13 mouse cellular contexts compared by ENCODE assay signal in the genomic region with DNA sequence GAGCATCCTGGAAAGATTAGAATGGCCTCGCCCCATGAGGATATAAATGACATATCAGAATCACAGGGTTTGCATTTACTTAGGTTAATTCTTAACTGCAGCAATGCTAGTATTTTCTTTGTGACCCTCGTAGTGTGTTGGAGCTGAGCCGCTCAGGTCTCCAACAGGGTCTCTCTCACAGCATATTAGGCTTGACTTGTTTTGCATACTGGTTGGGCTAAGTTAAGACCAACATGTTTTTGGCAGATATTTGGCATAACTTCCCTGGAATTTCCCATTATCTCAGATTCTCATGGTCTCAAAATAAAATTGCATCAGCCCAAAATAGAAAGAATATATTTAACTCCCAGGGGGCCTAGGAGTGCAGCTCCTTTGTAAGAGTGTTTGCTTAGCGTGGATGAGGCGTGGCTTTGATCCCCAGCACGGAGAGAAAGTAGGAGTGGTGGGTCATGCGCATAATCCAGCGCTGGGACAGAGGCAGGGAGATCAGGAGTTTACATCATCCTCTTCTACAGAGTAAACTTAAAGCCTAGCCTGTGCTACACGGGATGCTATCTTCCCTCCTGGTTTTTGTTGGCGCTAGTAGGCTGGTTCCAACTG. TPM values are rescaled to one million over a fixed set of nuclear protein-coding genes. Genes with fewer than 3 reads are reported as not detected.
A peak's percentile ranks its signal among the peaks of the same experiment; 100 is the strongest.
DNase-seq lines count a peak whose midpoint lies in the region; ATAC-seq and TF ChIP-seq lines count a peak whose summit lies in the region.
"Had no signal": no experiment of that assay in that cellular context is flagged by ENCODE, and none has a peak within 500 bp of the region (broad histone marks: within the 10 kb centered on the region; RNA-seq: fewer than 3 reads in every experiment).

No protein-coding gene starts in this region.

- no peak overlapping the region for H3K9ac ChIP-seq in lung, embryonic 14.5 days
- no peak overlapping the region for H3K9ac ChIP-seq in embryonic facial prominence, embryonic 15.5 days
- no peak overlapping the region for H3K9ac ChIP-seq in liver, embryonic 11.5 days (ENCODE audit: low read depth, low read length)
- H3K9ac ChIP-seq: forebrain, embryonic 12.5 days had no signal

- H3K9me3 ChIP-seq in lung, embryonic 14.5 days (ENCODE audit: low read depth, low read length), result no peaks in the 10 kb centered on the region
- no peaks in the 10 kb centered on the region for H3K9me3 ChIP-seq in embryonic facial prominence, embryonic 15.5 days (replicated peaks)
- H3K9me3 ChIP-seq in limb, embryonic 10.5 days (replicated peaks), result no peaks in the 10 kb centered on the region
- H3K9me3 ChIP-seq in liver, embryonic 11.5 days (ENCODE audit: control insufficient read depth, low read length), result no peaks in the 10 kb centered on the region
- H3K9me3 ChIP-seq: forebrain, embryonic 12.5 days had no signal

- H3K4me3 ChIP-seq in lung, embryonic 14.5 days (ENCODE audit: low read depth, low read length), result no peak overlapping the region
- H3K4me3 ChIP-seq in lung, adult 2 months (replicated peaks; ENCODE audit: extremely low read depth, low read depth, low read length), result no peak overlapping the region
- H3K4me3 ChIP-seq in embryonic facial prominence, embryonic 15.5 days (replicated peaks), result no peak overlapping the region
- no peak overlapping the region for H3K4me3 ChIP-seq in limb, embryonic 10.5 days
- no peak overlapping the region for H3K4me3 ChIP-seq in liver, embryonic 11.5 days (ENCODE audit: low read depth, low read length)
- H3K4me3 ChIP-seq: forebrain, embryonic 12.5 days had no signal

- peak overlapping the region; percentile 63; the same call in 1 of the 2 replicates for H3K27ac ChIP-seq in lung, embryonic 14.5 days (ENCODE audit: low read depth)
- H3K27ac ChIP-seq in embryonic facial prominence, embryonic 15.5 days (replicated peaks), result peak overlapping the region; percentile 30; the same call in 1 of the 2 replicates
- H3K27ac ChIP-seq in limb, embryonic 10.5 days, result no peak overlapping the region
- no peak overlapping the region for H3K27ac ChIP-seq in liver, embryonic 11.5 days (ENCODE audit: low read depth, low read length)
- H3K27ac ChIP-seq: forebrain, embryonic 12.5 days had no signal

- no peak overlapping the region for H3K4me2 ChIP-seq in lung, embryonic 14.5 days
- H3K4me2 ChIP-seq in embryonic facial prominence, embryonic 15.5 days (replicated peaks), result no peak overlapping the region
- no peak overlapping the region for H3K4me2 ChIP-seq in liver, embryonic 11.5 days
- H3K4me2 ChIP-seq: forebrain, embryonic 12.5 days had no signal

- no peaks in the 10 kb centered on the region for H3K36me3 ChIP-seq in lung, embryonic 14.5 days (ENCODE audit: insufficient read depth)
- H3K36me3 ChIP-seq in embryonic facial prominence, embryonic 15.5 days, result no peaks in the 10 kb centered on the region
- H3K36me3 ChIP-seq in limb, embryonic 10.5 days, result no peaks in the 10 kb centered on the region
- no peaks in the 10 kb centered on the region for H3K36me3 ChIP-seq in liver, embryonic 11.5 days (ENCODE audit: control insufficient read depth, insufficient read depth, low read length)
- H3K36me3 ChIP-seq: forebrain, embryonic 12.5 days had no signal

- H3K27me3 ChIP-seq in lung, embryonic 14.5 days (ENCODE audit: insufficient read depth, low read length), result no peaks in the 10 kb centered on the region
- H3K27me3 ChIP-seq in embryonic facial prominence, embryonic 15.5 days, result no peaks in the 10 kb centered on the region
- H3K27me3 ChIP-seq in limb, embryonic 10.5 days (ENCODE audit: low read depth, poor library complexity, severe bottlenecking), result no peaks in the 10 kb centered on the region
- no peaks in the 10 kb centered on the region; the same call in 1 of the 2 replicates for H3K27me3 ChIP-seq in liver, embryonic 11.5 days (replicated peaks; ENCODE audit: control insufficient read depth, insufficient read depth, low read length)
- H3K27me3 ChIP-seq: forebrain, embryonic 12.5 days had no signal

- 0 out of 2 replicates have a peak, but pooled peaks cover 4% of the 10 kb centered on the region for H3K4me1 ChIP-seq in lung, embryonic 14.5 days (ENCODE audit: insufficient read depth)
- H3K4me1 ChIP-seq in lung, adult 2 months (ENCODE audit: control insufficient read depth, insufficient read depth, low read length), result no peaks in the 10 kb centered on the region; the same call in 1 of the 2 replicates
- peaks cover 7% of the 10 kb centered on the region; the same call in 1 of the 2 replicates for H3K4me1 ChIP-seq in embryonic facial prominence, embryonic 15.5 days
- no peaks in the 10 kb centered on the region for H3K4me1 ChIP-seq in limb, embryonic 10.5 days
- H3K4me1 ChIP-seq in liver, embryonic 11.5 days (replicated peaks; ENCODE audit: control insufficient read depth, insufficient read depth, low read length), result no peaks in the 10 kb centered on the region
- H3K4me1 ChIP-seq: forebrain, embryonic 12.5 days had no signal

- no peak for TF ChIP-seq CTCF in lung, embryonic 14.5 days (IDR thresholded peaks at IDR 0.05; ENCODE audit: low read depth)
- no peak for TF ChIP-seq CTCF in lung, adult 2 months (IDR thresholded peaks at IDR 0.05; ENCODE audit: insufficient read depth, low read length)

- peak; percentile 90 for ATAC-seq in lung, embryonic 14.5 days (ENCODE audit: insufficient read depth)
- ATAC-seq in embryonic facial prominence, embryonic 15.5 days (ENCODE audit: insufficient number of reproducible peaks, low FRiP score, low TSS enrichment, low read depth), result no peak
- no peak for ATAC-seq in liver, embryonic 11.5 days (replicated peaks; ENCODE audit: low FRiP score)
- ATAC-seq in frontal cortex, adult (ENCODE audit: low TSS enrichment), result no peak
- ATAC-seq: intestine, postnatal 0 days had no signal

- 28% methylated on average over 10 of the region's 10 CpGs for WGBS in lung, embryonic 14.5 days
- 40% methylated on average over 10 of the region's 10 CpGs for WGBS in lung, adult 2 months
- 58% methylated on average over 10 of the region's 10 CpGs for WGBS in embryonic facial prominence, embryonic 15.5 days
- whole genome bisulfite sequencing in limb, embryonic 10.5 days, result 71% methylated on average over 10 of the region's 10 CpGs
- WGBS in liver, embryonic 11.5 days, result 59% methylated on average over 10 of the region's 10 CpGs

- intact Hi-C loops in heart, postnatal 25 days (cut with DNase I), result no loop called here

- peak; percentile 18 to 50 for DNase-seq in heart, adult 18-20 months
- no peak for DNase-seq in heart, postnatal 25 days (ENCODE audit: low spot score)
- DNase-seq in lung, embryonic 14.5 days, result peak; percentile 81
- DNase-seq in lung, adult 2 months, result no peak
- peak; percentile 4 for DNase-seq in limb, embryonic 10.5 days (ENCODE audit: low spot score)
- DNase-seq in liver, embryonic 11.5 days (ENCODE audit: low spot score), result no peak
- DNase-seq: cerebellum, adult 8-10 months; layer of hippocampus, postnatal 36 days; right cerebral cortex, postnatal 14 days had no signal

- TF ChIP-seq POLR2A in lung, adult 2 months (IDR thresholded peaks at IDR 0.05; ENCODE audit: borderline replicate concordance, extremely low read depth, low read depth, low read length), result no peak

RNA-seq across cellular contexts. Expression of gene Hnrnpk, which starts 20.0 kb away (rescaled TPM):
- total RNA-seq in heart, adult 18-20 months (2021), result 100 to 1,000 TPM; 412 to 432 TPM
- 100 to 1,000 TPM; 407 to 495 TPM for total RNA-seq in heart, postnatal 25 days (2021)
- polyA plus RNA-seq in lung, embryonic 14.5 days (2014; fragmentation: Nextera tagmentation; extraction: Ambion mirVana), result 1,795 and 1,797 TPM in 2 replicates
- polyA plus RNA-seq in lung, adult 2 months (2012; rRNA removed), result 192 and 290 TPM in 2 replicates
- 1,301 and 1,310 TPM in 2 replicates for polyA plus RNA-seq in embryonic facial prominence, embryonic 15.5 days (2015; fragmentation: Nextera tagmentation; extraction: Ambion mirVana)
- 1,833 and 2,064 TPM in 2 replicates for polyA plus RNA-seq in limb, embryonic 10.5 days (2016; fragmentation: Nextera tagmentation; extraction: Ambion mirVana)
- 1,515 and 1,628 TPM in 2 replicates for polyA plus RNA-seq in liver, embryonic 11.5 days (2014; fragmentation: Nextera tagmentation; extraction: Ambion mirVana)

RNA-seq across cellular contexts. Expression of gene Rmi1, which starts 21.1 kb away (rescaled TPM):
- total RNA-seq in heart, adult 18-20 months (2021), result 10 to 100 TPM in 1 of 2 experiments, 1 to 10 TPM in 1; 9.3 to 11.4 TPM
- 10 to 100 TPM in 1 of 2 experiments, 1 to 10 TPM in 1; 8.3 to 10.0 TPM for total RNA-seq in heart, postnatal 25 days (2021)
- 25.7 and 28.8 TPM in 2 replicates for polyA plus RNA-seq in lung, embryonic 14.5 days (2014; fragmentation: Nextera tagmentation; extraction: Ambion mirVana)
- 8.7 and 9.7 TPM in 2 replicates for polyA plus RNA-seq in lung, adult 2 months (2012; rRNA removed)
- polyA plus RNA-seq in embryonic facial prominence, embryonic 15.5 days (2015; fragmentation: Nextera tagmentation; extraction: Ambion mirVana), result 24.4 and 26.1 TPM in 2 replicates
- polyA plus RNA-seq in limb, embryonic 10.5 days (2016; fragmentation: Nextera tagmentation; extraction: Ambion mirVana), result 27.6 and 30.9 TPM in 2 replicates
- 32.6 and 32.9 TPM in 2 replicates for polyA plus RNA-seq in liver, embryonic 11.5 days (2014; fragmentation: Nextera tagmentation; extraction: Ambion mirVana)

RNA-seq across cellular contexts. Expression of gene 2210016F16Rik, which starts 38.1 kb away (rescaled TPM):
- 10 to 100 TPM; 16.0 to 17.6 TPM for total RNA-seq in heart, adult 18-20 months (2021)
- 10 to 100 TPM; 14.4 to 14.6 TPM for total RNA-seq in heart, postnatal 25 days (2021)
- 34.0 and 34.2 TPM in 2 replicates for polyA plus RNA-seq in lung, embryonic 14.5 days (2014; fragmentation: Nextera tagmentation; extraction: Ambion mirVana)
- polyA plus RNA-seq in lung, adult 2 months (2012; rRNA removed), result 22.1 and 28.9 TPM in 2 replicates
- polyA plus RNA-seq in embryonic facial prominence, embryonic 15.5 days (2015; fragmentation: Nextera tagmentation; extraction: Ambion mirVana), result 30.0 and 30.1 TPM in 2 replicates
- 23.5 and 24.5 TPM in 2 replicates for polyA plus RNA-seq in limb, embryonic 10.5 days (2016; fragmentation: Nextera tagmentation; extraction: Ambion mirVana)
- 39.3 and 39.6 TPM in 2 replicates for polyA plus RNA-seq in liver, embryonic 11.5 days (2014; fragmentation: Nextera tagmentation; extraction: Ambion mirVana)

Comparison
In these comparisons a context has a peak if more than half of its experiments do, and no peak if none do; other contexts are left out.
1. DNase-seq: peak in heart, adult 18-20 months (2 of 2), lung, embryonic 14.5 days (single experiment) and limb, embryonic 10.5 days (single experiment); none in heart, postnatal 25 days (single experiment), lung, adult 2 months (single experiment) and liver, embryonic 11.5 days (single experiment).
2. H3K27ac ChIP-seq: peak in lung, embryonic 14.5 days (single experiment) and embryonic facial prominence, embryonic 15.5 days (single experiment); none in limb, embryonic 10.5 days (single experiment) and liver, embryonic 11.5 days (single experiment).